Mouse (Mus musculus) spleen, adult 10 weeks (tissue): ENCODE data around the gene Olfr1502. TPM values are rescaled to one million over a fixed set of nuclear protein-coding genes. Genes with fewer than 3 reads are reported as not detected.

Source experiments
- polyA plus RNA-seq: library from polyadenylated mRNA; stranded (reverse); fragments of 350-450 nt; fragmentation: Illumina TruSeq; extraction: RNeasy Lipid Tissue Mini Kit (QIAGEN cat#74804); gene quantifications from one replicate; pipeline ENCODE4 v1.2.3, GENCODE M21; 2015; ENCODE audit warnings: low replicate concordance; ENCODE audit not compliant: insufficient read depth

The Olfr1502 gene
- polyA plus RNA-seq, result not detected

GRCm38 (mm10) chr19:13861495-13861894 is at the start of gene Olfr1502:
TSS of gene Olfr1502 (plus strand) at chr19:13861795.

GRCm38 (mm10) chr19:13819347-13819746 is 42.2 kb upstream of the Olfr1502 start, which contains the start of gene Olfr1499:
TSS of gene Olfr1499 (minus strand) at chr19:13819447.

GRCm38 (mm10) chr19:13830388-13830787 is 31.2 kb upstream of the Olfr1502 start, which contains the start of gene Olfr1500:
TSS of gene Olfr1500 (minus strand) at chr19:13830488.

DNA sequence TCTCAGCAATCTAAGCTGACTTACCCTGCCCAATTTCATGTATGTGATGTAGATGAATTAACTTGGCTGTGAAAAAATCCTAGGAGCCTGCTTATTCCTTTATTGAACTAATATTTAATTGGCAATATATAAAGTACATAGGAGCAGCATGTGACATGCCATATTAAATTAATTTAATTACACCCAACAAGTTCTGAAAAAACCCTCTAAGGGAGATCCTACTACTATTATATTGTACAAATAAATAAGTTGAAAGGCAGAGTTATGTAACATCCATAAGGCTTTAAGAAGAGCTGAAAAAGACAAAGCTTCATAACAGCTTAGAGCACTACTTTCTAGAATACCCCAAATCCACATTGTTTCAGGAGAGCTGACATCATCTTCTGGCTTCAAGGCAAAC is 11.0 kb upstream of the Olfr1502 start, which contains the start of gene Olfr1501:
Olfr1501 (minus strand) TSS at position 101 of the 400 bp plus-strand sequence.

DNA sequence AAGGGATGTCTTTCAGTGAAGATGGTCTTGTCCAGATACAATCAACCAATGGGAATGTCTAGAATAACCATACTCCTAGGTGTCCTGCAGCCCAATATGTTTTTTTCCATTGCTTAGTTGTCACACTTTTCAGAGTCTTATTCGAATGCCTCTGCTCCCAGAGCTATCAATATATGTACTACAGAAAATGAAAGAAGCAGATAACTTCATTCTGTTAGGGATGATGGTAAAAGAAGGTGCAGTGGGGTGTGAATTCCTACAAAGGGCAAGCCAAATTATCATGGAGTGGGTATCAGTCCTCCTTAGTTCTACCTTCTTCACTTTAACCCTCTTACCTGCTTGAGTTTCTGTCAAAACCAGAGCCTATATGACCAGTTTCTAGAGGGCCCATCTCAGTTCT is 36.2 kb downstream of the Olfr1502 start, which contains the start of gene Olfr1504:
Olfr1504 (minus strand) TSS at position 101 of the 400 bp plus-strand sequence.

Other genes starting within 250 kb of the Olfr1502 start
- gene Olfr1487, start 244.4 kb upstream of the Olfr1502 start, polyA plus RNA-seq, result not detected
- gene Olfr1489, start 230.2 kb upstream of the Olfr1502 start, polyA plus RNA-seq, result not detected
- gene Olfr1490, start 210.7 kb upstream of the Olfr1502 start, polyA plus RNA-seq, result not detected
- not detected for gene Olfr1491, start 164.5 kb upstream of the Olfr1502 start, polyA plus RNA-seq
- not detected for gene Olfr1493-ps1, start 138.5 kb upstream of the Olfr1502 start, polyA plus RNA-seq
- not detected for gene Olfr1494, start 122.1 kb upstream of the Olfr1502 start, polyA plus RNA-seq
- gene Olfr1495, start 97.2 kb upstream of the Olfr1502 start, polyA plus RNA-seq, result not detected
- gene Olfr1496, start 83.9 kb upstream of the Olfr1502 start, polyA plus RNA-seq, result not detected
- not detected for gene Olfr1497, start 63.6 kb upstream of the Olfr1502 start, polyA plus RNA-seq
- not detected for gene Olfr1499, start 42.3 kb upstream of the Olfr1502 start, polyA plus RNA-seq
- gene Olfr1500, start 31.3 kb upstream of the Olfr1502 start, polyA plus RNA-seq, result not detected
- not detected for gene Olfr1501, start 11.1 kb upstream of the Olfr1502 start, polyA plus RNA-seq
- not detected for gene Olfr1504, start 36.1 kb downstream of the Olfr1502 start, polyA plus RNA-seq
- gene Olfr1505, start 51.7 kb downstream of the Olfr1502 start, polyA plus RNA-seq, result not detected